In genomic region chr1:185695394-185695793, GRCm38 (mm10) we compare ENCODE assay signal across 21 mouse cellular contexts.
"Had no signal": no experiment of that assay in that cellular context is flagged by ENCODE, and none has a peak within 500 bp of the region (broad histone marks: within the 10 kb centered on the region; RNA-seq: fewer than 3 reads in every experiment).

No protein-coding gene starts in this region.

- H3K27ac ChIP-seq: heart, adult 2 months; heart, embryonic 13.5 days; heart, embryonic 15.5 days; hindbrain, embryonic 10.5 days; hindbrain, embryonic 12.5 days; hindbrain, embryonic 14.5 days; intestine, embryonic 15.5 days; layer of hippocampus, adult 2 months; left cerebral cortex, adult 2 months; limb, embryonic 10.5 days; limb, embryonic 12.5 days; liver, embryonic 13.5 days; liver, embryonic 15.5 days had no signal

- H3K4me3 ChIP-seq: heart, adult 2 months; heart, embryonic 13.5 days; heart, embryonic 15.5 days; hindbrain, embryonic 10.5 days; hindbrain, embryonic 12.5 days; intestine, embryonic 15.5 days; layer of hippocampus, adult 2 months; left cerebral cortex, adult 2 months; limb, embryonic 10.5 days; limb, embryonic 12.5 days; liver, embryonic 13.5 days; liver, embryonic 15.5 days had no signal

- DNase-seq: heart, adult 2 months; heart, postnatal 14 days; heart, postnatal 4 days; kidney, adult 18-20 months; kidney, adult 8-10 months; kidney, postnatal 10 days; kidney, postnatal 25 days; kidney, postnatal 4 days; liver; liver, embryonic 13.5 days had no signal
